Mouse (Mus musculus): ENCODE measurements at regions not wholly inside any gene's neighbourhood (a gene's known extent, or its start where the extent isn't known, plus 50 kb on each side); places are given as distances from the start of the nearest gene placed in this dataset.

- DNase-seq = no peak
Measured at GRCm38 (mm10) chr6:101858895-101859294, 481.2 kb upstream of the Pdzrn3 start.

DNA sequence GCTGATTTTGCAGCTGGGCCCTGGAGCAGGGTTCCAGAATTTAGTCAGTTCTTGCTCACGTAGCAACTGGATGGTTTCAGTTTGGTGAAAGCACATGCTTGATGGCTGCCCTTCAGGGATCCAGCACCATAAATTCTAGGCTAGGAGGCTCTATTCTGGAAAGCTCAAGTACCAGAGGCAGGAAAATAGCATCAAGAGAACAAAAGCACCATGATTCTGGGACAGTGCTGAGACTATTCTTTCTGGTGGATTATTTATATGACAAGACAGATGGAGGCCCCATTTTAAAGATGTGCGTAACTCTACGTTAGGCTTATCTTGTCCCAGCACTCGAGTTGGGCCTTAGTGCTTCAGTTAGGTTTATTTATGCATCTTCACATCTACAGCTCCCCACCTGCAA is 463.0 kb upstream of the Pdzrn3 start:
- no peak for DNase-seq

DNA sequence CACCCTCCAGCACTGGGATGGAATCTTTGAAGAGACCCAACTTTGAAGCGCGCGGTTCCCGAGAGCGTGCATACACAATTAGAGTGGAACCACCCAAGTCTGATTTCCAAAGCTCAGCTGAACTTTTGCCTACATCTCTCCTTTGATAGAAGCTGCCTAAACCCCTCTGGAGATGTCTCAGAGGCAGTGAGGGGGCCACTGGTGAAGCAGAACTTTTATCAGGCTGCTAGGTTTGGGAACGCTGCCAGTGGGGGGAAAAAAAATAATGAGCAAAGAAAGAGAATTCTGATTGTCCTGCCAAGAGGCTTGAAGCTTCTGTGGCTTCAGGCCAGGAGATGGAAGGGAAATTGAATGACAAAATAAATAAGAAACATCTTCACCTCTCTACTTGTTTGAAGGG is 459.9 kb upstream of the Pdzrn3 start:
- DNase-seq = no peak

DNA sequence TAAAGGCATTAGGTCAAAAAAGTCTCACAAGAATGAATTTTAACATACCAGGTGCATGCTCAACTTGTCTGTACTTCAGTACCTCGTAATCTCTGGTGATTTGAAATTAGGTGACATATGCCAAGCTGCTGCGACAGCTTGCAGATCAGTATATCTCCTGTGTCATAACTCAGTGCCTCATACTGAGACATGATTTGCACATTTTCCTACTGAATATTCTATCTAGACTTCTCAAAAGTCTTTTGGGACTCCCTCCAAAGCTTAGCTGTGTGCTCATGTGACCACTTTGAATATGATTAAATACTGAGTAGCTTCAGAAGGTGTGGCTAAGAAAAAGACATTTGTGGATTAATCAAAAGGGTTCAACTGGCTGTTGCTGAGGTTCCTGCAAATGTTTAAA is 416.3 kb upstream of the Pdzrn3 start:
- DNase-seq = no peak

GRCm38 (mm10) chr6:101777864-101778263 is 400.2 kb upstream of the Pdzrn3 start:
- no peak for DNase-seq

- no peak for DNase-seq
Measured at GRCm38 (mm10) chr6:101773151-101773550, 395.5 kb upstream of the Pdzrn3 start.

DNA sequence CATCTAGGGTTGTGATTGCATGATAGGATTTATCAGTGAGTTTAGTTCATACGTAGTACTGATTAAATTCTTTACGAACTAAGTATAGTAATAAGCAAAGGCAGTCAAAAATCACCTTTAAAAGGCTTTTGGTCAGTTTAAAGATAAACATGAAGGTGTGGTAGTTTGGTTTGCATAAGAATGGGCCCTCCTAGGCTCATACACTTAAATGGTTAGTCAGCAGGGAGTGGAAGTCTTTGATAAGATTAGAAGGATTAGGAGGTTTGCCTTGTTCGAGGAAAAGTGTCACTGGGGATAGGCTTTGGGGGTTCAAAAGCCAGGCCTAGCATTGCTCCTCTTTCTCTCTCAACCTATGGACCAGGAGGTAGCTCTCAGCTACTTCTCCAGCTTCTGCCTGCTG is 357.4 kb upstream of the Pdzrn3 start:
- DNase-seq = no peak

- DNase-seq = no peak
Measured at GRCm38 (mm10) chr6:101720513-101720912, 342.8 kb upstream of the Pdzrn3 start.

GRCm38 (mm10) chr6:101689684-101690083 is 312.0 kb upstream of the Pdzrn3 start:
- no peak for DNase-seq

- DNase-seq = no peak
Measured at GRCm38 (mm10) chr6:101686578-101686977, 308.9 kb upstream of the Pdzrn3 start.

DNA sequence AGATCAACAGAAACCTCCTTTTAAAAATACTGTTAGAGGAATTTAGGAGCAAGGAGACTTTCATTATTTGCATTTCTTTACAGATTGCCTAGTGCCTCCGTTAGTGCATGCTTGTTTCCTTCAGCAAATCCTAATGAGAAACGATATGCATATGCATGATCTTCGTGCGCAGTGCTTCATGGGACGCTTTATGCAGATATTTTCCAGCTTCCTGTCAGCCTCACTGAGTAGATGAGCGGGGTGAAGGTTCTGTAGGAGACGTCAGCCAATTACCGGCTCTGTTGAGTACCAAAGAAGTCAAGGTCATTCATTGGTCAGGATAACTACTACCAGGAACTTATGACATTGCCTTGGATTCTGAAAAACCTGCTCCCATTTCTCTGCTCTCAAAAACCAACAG is 308.0 kb upstream of the Pdzrn3 start:
- DNase-seq = peak; percentile 2

GRCm38 (mm10) chr6:101684390-101684789 is 306.7 kb upstream of the Pdzrn3 start:
- DNase-seq = no peak

DNA sequence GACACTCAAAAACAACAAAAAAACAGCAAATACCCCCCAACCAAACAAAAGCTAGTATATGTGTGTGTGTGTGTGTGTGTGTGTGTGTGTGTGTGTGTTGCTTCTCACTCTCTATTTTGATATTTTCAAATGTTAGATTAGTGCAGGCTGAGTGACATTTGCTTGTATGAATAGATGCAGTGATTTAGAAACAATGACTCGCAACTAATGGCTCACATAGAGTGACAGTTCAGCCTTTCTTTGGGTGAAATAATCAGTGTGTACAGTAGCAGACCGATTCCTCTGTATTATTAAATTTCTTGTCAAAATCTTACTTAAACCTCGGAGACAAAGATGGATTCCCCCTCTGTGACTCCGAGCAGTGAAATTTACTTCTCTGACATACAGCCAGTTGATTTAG is 297.1 kb upstream of the Pdzrn3 start:
- DNase-seq = no peak

DNA sequence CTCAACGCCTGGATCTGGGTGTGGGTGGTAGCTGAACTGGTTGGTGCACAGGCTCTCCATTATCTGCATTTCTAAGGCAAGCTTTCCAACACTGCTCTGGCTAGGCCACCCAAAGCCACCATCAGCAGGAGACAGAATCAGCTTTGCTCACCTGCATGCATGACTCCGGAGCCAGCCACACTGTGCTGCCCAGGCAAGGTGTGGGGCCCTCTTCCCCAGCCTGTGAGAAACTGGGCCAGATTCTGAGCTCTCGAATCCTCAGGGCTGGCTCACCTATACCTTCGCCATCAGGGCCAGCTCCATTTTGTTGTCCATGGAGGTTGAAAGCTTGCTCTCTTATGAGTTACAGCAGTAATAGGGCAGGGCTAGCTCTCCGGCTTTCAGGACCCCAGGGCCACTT is 293.1 kb upstream of the Pdzrn3 start:
- DNase-seq = no peak

DNA sequence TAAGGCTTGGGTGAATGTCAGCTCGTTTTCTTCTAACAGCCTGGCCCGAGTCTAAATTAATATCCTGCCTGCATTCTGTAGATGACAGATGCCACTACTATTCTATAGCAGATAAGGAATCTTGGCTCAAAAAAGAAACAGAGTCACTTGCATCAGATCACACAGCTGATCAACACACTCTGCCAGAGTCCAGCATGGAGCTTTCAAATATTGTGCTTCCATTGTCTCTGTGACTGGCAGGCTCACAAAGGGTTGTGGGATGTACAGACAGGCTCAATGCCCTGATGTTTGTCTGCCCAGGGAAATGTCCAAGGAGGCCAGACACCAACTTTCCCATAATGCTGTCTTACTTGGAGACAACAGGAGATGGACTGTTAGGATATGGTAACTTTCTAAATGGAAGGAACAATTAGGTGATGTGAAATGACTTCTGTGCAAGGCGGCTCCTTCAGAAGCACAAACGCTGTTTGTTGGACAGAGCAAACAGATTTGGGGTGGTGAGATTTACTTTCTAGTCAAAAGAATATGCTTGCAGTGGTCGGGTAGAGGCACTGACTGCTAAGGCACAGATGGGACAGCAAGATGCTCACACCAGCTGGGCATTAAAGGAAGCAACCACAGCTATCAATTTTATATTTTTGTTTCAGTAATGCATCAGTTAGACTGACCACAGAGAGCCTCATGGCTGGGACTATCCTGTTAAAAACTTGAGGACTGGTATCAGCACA is 291.6 kb upstream of the Pdzrn3 start:
- no peak for DNase-seq

- no peak for DNase-seq
Measured at GRCm38 (mm10) chr6:101654351-101654750, 276.7 kb upstream of the Pdzrn3 start.

DNA sequence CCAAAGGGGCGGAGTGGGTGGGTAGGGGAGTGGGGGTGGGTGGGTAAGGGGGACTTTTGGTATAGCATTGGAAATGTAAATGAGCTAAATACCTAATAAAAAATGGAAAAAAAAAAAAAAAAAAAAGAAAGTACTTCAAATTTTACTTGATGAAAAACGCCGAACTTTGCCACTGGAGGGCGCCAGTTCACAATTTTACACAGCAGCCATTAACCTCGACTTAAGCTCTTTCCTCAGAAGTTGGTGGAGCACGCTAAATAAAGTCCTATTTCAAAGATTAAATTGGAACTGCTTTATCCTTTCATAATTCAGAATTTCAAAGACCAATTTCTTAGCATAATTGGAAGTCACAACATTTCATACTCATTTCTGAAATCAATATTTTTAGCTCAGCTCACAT is 272.7 kb upstream of the Pdzrn3 start:
- DNase-seq = peak; percentile 63

DNA sequence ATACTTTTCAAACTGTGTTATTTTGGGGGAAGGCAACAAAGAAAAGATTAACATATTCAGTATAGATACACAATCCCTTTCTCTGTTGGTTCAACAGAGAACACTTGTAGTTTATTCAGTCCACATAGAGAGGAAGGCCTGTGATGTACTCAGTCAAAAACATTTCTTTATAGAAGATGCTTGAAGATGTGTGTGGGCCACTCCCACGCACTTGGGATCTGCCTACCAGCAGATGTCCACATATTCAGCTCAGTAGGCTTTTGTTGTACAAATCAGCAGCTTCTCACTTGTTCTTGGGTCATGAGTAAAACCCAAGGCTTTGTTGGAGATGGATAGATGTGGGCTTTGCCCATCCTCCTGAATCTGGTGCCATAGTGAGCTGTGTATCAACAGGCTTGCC is 239.6 kb upstream of the Pdzrn3 start:
- peak; percentile 25 for DNase-seq

DNA sequence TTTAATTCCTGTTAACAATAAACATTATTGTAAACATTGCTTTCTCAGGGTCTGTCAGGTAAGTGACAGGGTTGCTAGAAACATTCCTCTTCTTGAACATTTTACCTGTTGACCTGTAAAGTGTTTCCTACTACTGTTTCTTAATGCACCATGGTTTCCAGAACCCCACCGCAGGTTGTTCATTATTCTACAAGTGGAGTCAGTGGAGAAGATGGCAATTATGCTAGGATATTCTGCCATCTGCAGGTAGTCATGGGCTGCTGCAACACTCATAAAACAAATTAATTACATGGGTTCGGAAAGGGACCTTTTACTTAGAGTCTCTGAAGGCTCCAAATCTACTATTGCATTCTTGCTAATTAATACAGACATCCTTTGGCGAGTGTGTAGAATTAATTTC is 239.1 kb upstream of the Pdzrn3 start:
- DNase-seq = peak; percentile 16

- no peak for DNase-seq
Measured at GRCm38 (mm10) chr6:101609015-101609414, 231.3 kb upstream of the Pdzrn3 start.

GRCm38 (mm10) chr6:101603083-101603482 is 225.4 kb upstream of the Pdzrn3 start:
- DNase-seq = no peak

- DNase-seq = no peak
Measured at GRCm38 (mm10) chr6:101596995-101597394, 219.3 kb upstream of the Pdzrn3 start.

DNA sequence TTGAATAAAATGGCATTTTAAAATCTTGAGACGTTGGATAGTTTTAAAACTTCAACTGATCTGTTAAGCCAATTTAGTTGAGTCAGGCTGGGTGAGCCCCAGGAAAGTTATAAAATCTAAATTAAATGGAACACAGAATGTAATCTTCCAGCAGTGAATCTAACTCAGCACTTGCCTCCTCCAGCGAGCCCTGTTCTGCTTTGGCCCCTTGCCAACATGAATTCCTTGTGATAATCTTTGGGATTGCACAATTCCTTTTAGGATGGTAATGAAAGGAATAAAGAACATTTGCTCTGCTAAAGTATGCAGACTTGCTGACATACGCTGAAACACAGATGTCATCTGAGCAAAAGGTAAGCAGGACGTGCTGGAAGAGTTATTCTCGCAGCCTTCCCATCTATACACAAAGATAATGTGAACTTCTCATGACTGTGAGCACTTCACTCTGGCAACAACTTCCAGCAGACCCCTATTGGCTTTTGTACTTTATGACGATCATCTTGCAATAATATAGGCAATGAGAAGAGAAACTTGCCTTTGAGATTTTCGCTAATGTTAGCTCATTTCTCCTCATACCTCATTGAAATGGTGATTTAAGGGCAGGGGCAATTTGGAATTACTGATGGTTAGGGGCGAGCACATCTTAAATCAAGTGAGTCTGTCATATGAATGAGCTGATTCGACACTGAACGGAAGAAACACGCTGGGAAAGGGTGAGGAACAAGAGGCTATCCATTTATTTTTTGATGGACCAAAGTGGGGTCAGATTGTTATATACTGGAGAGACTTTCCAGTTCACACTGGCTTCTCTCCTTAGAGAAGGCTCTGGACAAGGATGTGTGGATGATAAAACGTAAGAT is 216.3 kb upstream of the Pdzrn3 start:
- DNase-seq = peak; percentile 54

- no peak for DNase-seq
Measured at GRCm38 (mm10) chr6:101585871-101586270, 208.2 kb upstream of the Pdzrn3 start.

All from right cerebral cortex, adult 18-20 months (tissue).